In genomic region chr3:142338058-142338457, GRCm38 (mm10) we compare ENCODE assay signal across 23 mouse cellular contexts. TPM values are rescaled to one million over a fixed set of nuclear protein-coding genes. Genes with fewer than 3 reads are reported as not detected.
DNase-seq lines count a peak whose midpoint lies in the region; ATAC-seq and TF ChIP-seq lines count a peak whose summit lies in the region.
"Had no signal": no experiment of that assay in that cellular context is flagged by ENCODE, and none has a peak within 500 bp of the region (broad histone marks: within the 10 kb centered on the region; RNA-seq: fewer than 3 reads in every experiment).

No protein-coding gene starts in this region.

- no peaks in the 10 kb centered on the region for H3K36me3 ChIP-seq in kidney, embryonic 15.5 days
- H3K36me3 ChIP-seq in forebrain, embryonic 15.5 days, result no peaks in the 10 kb centered on the region
- H3K36me3 ChIP-seq in forebrain, embryonic 14.5 days (ENCODE audit: control insufficient read depth, insufficient read depth, low read length), result no peaks in the 10 kb centered on the region
- H3K36me3 ChIP-seq: forebrain, embryonic 10.5 days; heart, embryonic 12.5 days; heart, embryonic 15.5 days had no signal

- no peak overlapping the region for H3K4me3 ChIP-seq in gastrocnemius, adult 2 months
- no peak overlapping the region for H3K4me3 ChIP-seq in kidney, embryonic 15.5 days (replicated peaks)
- H3K4me3 ChIP-seq in forebrain, embryonic 15.5 days, result no peak overlapping the region
- no peak overlapping the region for H3K4me3 ChIP-seq in forebrain, embryonic 14.5 days (ENCODE audit: low read depth, low read length)
- H3K4me3 ChIP-seq: forebrain, embryonic 10.5 days; forebrain, embryonic 13.5 days; heart, embryonic 12.5 days; heart, embryonic 15.5 days had no signal

- peak; percentile 88 for ATAC-seq in kidney, embryonic 15.5 days (replicated peaks; ENCODE audit: low FRiP score)
- no peak for ATAC-seq in forebrain, embryonic 15.5 days (replicated peaks)
- ATAC-seq in forebrain, embryonic 14.5 days, result no peak
- ATAC-seq: forebrain, embryonic 13.5 days; hindbrain, postnatal 0 days; Patski had no signal

- no peaks in the 10 kb centered on the region for H3K27me3 ChIP-seq in kidney, embryonic 15.5 days
- no peaks in the 10 kb centered on the region for H3K27me3 ChIP-seq in forebrain, embryonic 15.5 days
- no peaks in the 10 kb centered on the region for H3K27me3 ChIP-seq in forebrain, embryonic 14.5 days (replicated peaks; ENCODE audit: control insufficient read depth, insufficient read depth, low read length)
- H3K27me3 ChIP-seq: forebrain, embryonic 13.5 days; heart, embryonic 12.5 days; heart, embryonic 15.5 days; Patski had no signal

- H3K4me1 ChIP-seq in kidney, embryonic 15.5 days, result peaks cover 5% of the 10 kb centered on the region; the same call in 1 of the 2 replicates
- H3K4me1 ChIP-seq in forebrain, embryonic 15.5 days, result no peaks in the 10 kb centered on the region
- H3K4me1 ChIP-seq in forebrain, embryonic 14.5 days (ENCODE audit: control insufficient read depth, insufficient read depth, low read length), result no peaks in the 10 kb centered on the region

- DNase-seq in gastrocnemius, adult 2 months, result no peak
- no peak for DNase-seq in gastrocnemius, postnatal 10 days
- DNase-seq in kidney, adult 11 months, result no peak
- DNase-seq in kidney, postnatal 25 days, result peak; percentile 21 to 48
- DNase-seq in kidney, adult 18-20 months, result no peak
- no peak for DNase-seq in forebrain, embryonic 14.5 days (ENCODE audit: low spot score)
- DNase-seq: adrenal gland, postnatal 10 days; adrenal gland, postnatal 36 days; cerebellum, adult 18-20 months; cerebellum, adult 9-10 months; cerebellum, postnatal 14 days; gastrocnemius, postnatal 14 days; heart, postnatal 10 days; heart, postnatal 4 days had no signal

- TF ChIP-seq CTCF in gastrocnemius, adult 2 months (IDR thresholded peaks at IDR 0.05), result no peak

- intact Hi-C loops in gastrocnemius, adult 2 months (cut with DNase I), result no loop called here

- 0 out of 2 replicates have a peak overlapping the region, but pooled peaks have one; percentile 12 for H3K27ac ChIP-seq in gastrocnemius, adult 2 months
- H3K27ac ChIP-seq in kidney, embryonic 15.5 days, result no peak overlapping the region
- no peak overlapping the region for H3K27ac ChIP-seq in forebrain, embryonic 15.5 days (replicated peaks)
- no peak overlapping the region for H3K27ac ChIP-seq in forebrain, embryonic 14.5 days (ENCODE audit: low read depth, low read length)
- H3K27ac ChIP-seq: forebrain, embryonic 10.5 days; forebrain, embryonic 13.5 days; hindbrain, embryonic 14.5 days; hindbrain, postnatal 0 days had no signal

- WGBS in kidney, embryonic 15.5 days, result 66% methylated on average over 4 of the region's 4 CpGs
- 77% methylated on average over 4 of the region's 4 CpGs for WGBS in forebrain, embryonic 15.5 days
- 75% methylated on average over 4 of the region's 4 CpGs for WGBS in forebrain, embryonic 14.5 days

- no peak overlapping the region for H3K4me2 ChIP-seq in kidney, embryonic 15.5 days
- no peak overlapping the region for H3K4me2 ChIP-seq in forebrain, embryonic 15.5 days (replicated peaks)
- no peak overlapping the region for H3K4me2 ChIP-seq in forebrain, embryonic 14.5 days (ENCODE audit: low read length)
- H3K4me2 ChIP-seq: forebrain, embryonic 13.5 days; heart, embryonic 12.5 days; heart, embryonic 15.5 days; hindbrain, embryonic 14.5 days had no signal

- no peak overlapping the region for H3K9ac ChIP-seq in kidney, embryonic 15.5 days
- H3K9ac ChIP-seq in forebrain, embryonic 15.5 days (replicated peaks), result no peak overlapping the region
- H3K9ac ChIP-seq in forebrain, embryonic 14.5 days (ENCODE audit: low read length), result no peak overlapping the region
- H3K9ac ChIP-seq: forebrain, embryonic 13.5 days; heart, embryonic 12.5 days; heart, embryonic 15.5 days; hindbrain, embryonic 14.5 days had no signal

- H3K9me3 ChIP-seq in kidney, embryonic 15.5 days (replicated peaks), result no peaks in the 10 kb centered on the region
- H3K9me3 ChIP-seq in forebrain, embryonic 15.5 days, result no peaks in the 10 kb centered on the region
- H3K9me3 ChIP-seq in forebrain, embryonic 14.5 days (replicated peaks; ENCODE audit: control insufficient read depth, low read length), result no peaks in the 10 kb centered on the region
- H3K9me3 ChIP-seq: forebrain, embryonic 10.5 days; forebrain, embryonic 13.5 days; heart, embryonic 12.5 days; heart, embryonic 15.5 days had no signal

RNA-seq across cellular contexts. Expression of gene Pdlim5, which starts 57.4 kb away (rescaled TPM):
- 100 to 1,000 TPM; 585 to 709 TPM for total RNA-seq in gastrocnemius, adult 2 months (2021)
- 100 to 1,000 TPM; 388 to 401 TPM for total RNA-seq in gastrocnemius, postnatal 10 days (2021)
- 45.8 and 46.6 TPM in 2 replicates for polyA plus RNA-seq in kidney, embryonic 15.5 days (2015; fragmentation: Nextera tagmentation; extraction: Ambion mirVana)
- 9.8 and 10.8 TPM in 2 replicates for polyA plus RNA-seq in forebrain, embryonic 15.5 days (2015; fragmentation: Nextera tagmentation; extraction: Ambion mirVana)
- polyA plus RNA-seq in forebrain, embryonic 14.5 days (2014; fragmentation: Nextera tagmentation; extraction: Ambion mirVana), result 13.3 and 14.3 TPM in 2 replicates

Comparison
In these comparisons a context has a peak if more than half of its experiments do, and no peak if none do; other contexts are left out.
1. DNase-seq: peak in kidney, postnatal 25 days (2 of 2); none in gastrocnemius, adult 2 months (single experiment), gastrocnemius, postnatal 10 days (single experiment), kidney, adult 11 months (single experiment), kidney, adult 18-20 months (single experiment) and forebrain, embryonic 14.5 days (single experiment).